Mouse (Mus musculus) gonadal fat pad, adult 2 months (tissue): Measurements from ENCODE around the gene Phactr2. TPM values are rescaled to one million over a fixed set of nuclear protein-coding genes. Genes with fewer than 3 reads are reported as not detected.

Experiments used
- DNase-seq: peaks from one replicate; pipeline ENCODE4 v3.0.0-alpha.2; 2012; ENCODE audit warnings: low read depth
- polyA plus RNA-seq: library from polyadenylated mRNA; depleted of rRNA; stranded (reverse); fragments of >200 nt; gene quantifications from 2 replicates; pipeline ENCODE4 v1.2.3, GENCODE M21; 2012

Gene Phactr2
- polyA plus RNA-seq, 1 experiment = 8.1 TPM

GRCm38 (mm10) chr10:13448283-13449045, 25.7 kb downstream of the Phactr2 start:
- no peak for DNase-seq

GRCm38 (mm10) chr10:13446791-13447249, 27.4 kb downstream of the Phactr2 start:
- DNase-seq = peak; percentile 52

GRCm38 (mm10) chr10:13444257-13444656, 30.0 kb downstream of the Phactr2 start:
- no peak for DNase-seq

- no peak for DNase-seq
Observed at GRCm38 (mm10) chr10:13443647-13444046, 30.6 kb downstream of the Phactr2 start.

GRCm38 (mm10) chr10:13440292-13440691, 33.9 kb downstream of the Phactr2 start:
- DNase-seq = no peak

GRCm38 (mm10) chr10:13438118-13438821, 35.9 kb downstream of the Phactr2 start:
- no peak for DNase-seq

GRCm38 (mm10) chr10:13437011-13437410, 37.2 kb downstream of the Phactr2 start:
- no peak for DNase-seq

GRCm38 (mm10) chr10:13433016-13433415, 41.2 kb downstream of the Phactr2 start:
- DNase-seq = no peak

- no peak for DNase-seq
Observed at GRCm38 (mm10) chr10:13431641-13432540, 42.3 kb downstream of the Phactr2 start.

GRCm38 (mm10) chr10:13429766-13430165, 44.4 kb downstream of the Phactr2 start:
- no peak for DNase-seq

GRCm38 (mm10) chr10:13429240-13429639, 45.0 kb downstream of the Phactr2 start:
- no peak for DNase-seq

GRCm38 (mm10) chr10:13428536-13428935, 45.7 kb downstream of the Phactr2 start:
- no peak for DNase-seq

GRCm38 (mm10) chr10:13427599-13427998, 46.6 kb downstream of the Phactr2 start:
- peak; percentile 61 for DNase-seq

- no peak for DNase-seq
Observed at GRCm38 (mm10) chr10:13425198-13425597, 49.0 kb downstream of the Phactr2 start.

GRCm38 (mm10) chr10:13424508-13424907, 49.7 kb downstream of the Phactr2 start:
- no peak for DNase-seq

GRCm38 (mm10) chr10:13424015-13424414, 50.2 kb downstream of the Phactr2 start:
- DNase-seq = no peak

GRCm38 (mm10) chr10:13422121-13422520, 52.1 kb downstream of the Phactr2 start:
- no peak for DNase-seq

- DNase-seq = no peak
Observed at GRCm38 (mm10) chr10:13419246-13419645, 55.0 kb downstream of the Phactr2 start.

- DNase-seq = no peak
Observed at GRCm38 (mm10) chr10:13415489-13416104, 58.6 kb downstream of the Phactr2 start.

GRCm38 (mm10) chr10:13412202-13412923, 61.8 kb downstream of the Phactr2 start:
- no peak for DNase-seq

- no peak for DNase-seq
Observed at GRCm38 (mm10) chr10:13411056-13411455, 63.2 kb downstream of the Phactr2 start.
